Mouse (Mus musculus) spleen, embryonic (tissue): ENCODE results near the gene Scg2.

Source experiments
- CTCF ChIA-PET: fragments of 350-600 bp; sonication (Branson Sonifier 250); formaldehyde crosslinking; loops from one replicate; lab custom pipeline; 2022; lab: Charles Lee

Gene Scg2

DNA sequence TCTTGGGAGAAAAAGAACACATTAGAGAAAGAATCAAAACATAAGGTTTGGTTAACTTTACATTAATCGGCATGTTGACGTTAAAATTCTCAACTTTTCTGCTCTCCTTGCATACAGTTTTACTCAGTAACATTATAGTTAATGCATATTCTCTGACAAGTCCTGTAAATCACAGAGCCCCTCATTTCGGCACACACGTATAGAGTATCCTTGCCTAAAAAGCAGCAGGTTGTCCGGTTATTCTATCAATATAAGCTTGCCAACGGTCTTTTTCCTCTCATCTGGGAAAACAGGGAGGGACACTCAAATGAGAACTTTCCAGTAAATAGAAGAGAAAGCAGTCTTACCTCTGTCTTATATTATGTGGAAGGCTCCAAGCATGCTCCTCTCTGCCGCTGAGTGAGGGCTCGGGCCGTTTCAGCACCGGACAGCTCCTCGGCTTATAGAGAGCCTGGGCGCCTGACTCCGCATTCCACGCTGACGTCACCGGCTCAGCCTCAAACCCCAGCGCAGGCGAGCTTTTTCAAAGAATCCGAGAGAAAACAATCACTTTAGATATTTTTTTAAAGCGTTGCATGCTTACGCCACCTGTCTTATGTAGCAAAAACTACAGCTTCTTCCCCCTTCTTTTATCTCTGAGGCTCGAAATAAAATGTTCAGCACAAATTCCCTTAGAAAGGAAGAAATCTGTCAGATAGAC lies at the start of gene Scg2:
Scg2 (minus strand) TSS at position 512 of the 700 bp plus-strand sequence.
- CTCF ChIA-PET, result no interaction called here

DNA sequence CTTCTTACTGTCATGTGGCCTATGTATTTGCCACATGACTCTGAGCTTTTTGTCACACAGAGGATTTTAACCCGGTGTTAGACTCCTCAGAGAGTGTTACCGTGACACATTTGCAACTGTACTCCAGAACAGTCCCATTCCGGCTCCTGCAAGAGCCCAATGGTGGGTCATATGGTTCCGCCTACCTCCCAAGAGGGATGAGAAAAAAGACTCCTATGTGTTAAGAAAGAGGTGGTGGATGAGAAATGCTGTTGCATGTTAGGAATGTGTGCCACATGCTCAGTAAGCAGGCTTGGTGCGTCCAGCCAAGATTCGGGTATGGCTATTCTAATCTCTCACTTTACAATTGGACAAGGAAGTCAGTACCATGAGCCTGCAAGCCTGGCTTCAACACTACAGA lies 45.6 kb upstream of the Scg2 start:
- CTCF ChIA-PET, result no interaction called here

DNA sequence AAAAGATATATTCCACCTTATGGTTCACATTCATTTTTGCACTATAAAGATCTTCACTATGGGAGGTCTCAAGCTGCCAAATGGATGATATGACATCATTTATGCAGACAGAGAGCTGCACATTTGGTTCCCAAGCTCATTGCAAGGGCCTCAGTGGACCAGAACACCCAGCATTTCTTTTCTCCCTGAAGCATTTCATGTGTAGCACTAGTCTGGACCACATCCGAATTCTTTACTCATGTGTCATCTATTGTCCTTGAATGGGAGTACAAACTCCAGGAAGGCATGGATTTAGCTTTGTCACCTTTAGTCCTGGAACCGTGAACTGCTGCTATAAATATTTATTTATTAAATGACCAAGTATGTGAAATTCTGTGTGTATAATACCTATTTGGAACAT lies 30.9 kb upstream of the Scg2 start:
- CTCF ChIA-PET, result no interaction called here

DNA sequence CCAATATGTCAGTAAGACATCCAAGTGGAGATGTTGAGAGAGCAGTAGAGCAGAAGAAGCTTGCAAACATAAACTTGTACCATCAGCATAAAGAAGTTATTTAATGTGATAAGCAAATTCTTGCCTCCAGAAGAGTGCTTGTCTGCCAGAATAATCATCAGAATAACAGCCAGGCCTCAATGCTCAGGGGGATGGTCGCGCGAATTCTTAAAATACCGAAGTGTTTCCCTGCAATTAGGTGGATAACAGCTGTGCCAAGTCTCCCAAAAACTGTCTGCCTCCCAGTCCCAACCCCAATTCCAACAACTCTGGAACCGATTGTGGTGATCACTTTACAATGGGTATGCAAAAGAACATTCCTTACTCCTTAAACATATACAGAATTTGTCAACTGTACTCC lies 30.0 kb upstream of the Scg2 start:
- CTCF ChIA-PET, result no interaction called here

DNA sequence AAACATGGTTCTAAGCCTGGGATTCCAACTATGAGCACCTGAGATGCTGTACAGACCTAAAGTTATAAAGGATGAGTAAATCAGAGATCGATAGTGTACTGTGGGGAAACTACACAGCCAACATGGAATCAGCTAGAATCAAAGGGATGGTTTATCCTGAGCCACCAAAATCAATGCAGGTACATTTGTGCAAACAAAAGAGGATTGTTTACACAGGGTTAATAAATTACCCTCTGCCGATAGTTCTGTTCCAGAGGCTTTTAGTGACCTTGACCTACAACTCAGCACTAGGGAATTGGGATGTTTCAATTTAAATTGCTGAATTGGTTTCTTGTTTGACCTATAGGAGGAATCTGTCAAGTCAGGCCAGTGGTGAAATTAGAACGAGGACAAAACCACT lies 26.7 kb upstream of the Scg2 start:
- CTCF ChIA-PET, result no interaction called here

DNA sequence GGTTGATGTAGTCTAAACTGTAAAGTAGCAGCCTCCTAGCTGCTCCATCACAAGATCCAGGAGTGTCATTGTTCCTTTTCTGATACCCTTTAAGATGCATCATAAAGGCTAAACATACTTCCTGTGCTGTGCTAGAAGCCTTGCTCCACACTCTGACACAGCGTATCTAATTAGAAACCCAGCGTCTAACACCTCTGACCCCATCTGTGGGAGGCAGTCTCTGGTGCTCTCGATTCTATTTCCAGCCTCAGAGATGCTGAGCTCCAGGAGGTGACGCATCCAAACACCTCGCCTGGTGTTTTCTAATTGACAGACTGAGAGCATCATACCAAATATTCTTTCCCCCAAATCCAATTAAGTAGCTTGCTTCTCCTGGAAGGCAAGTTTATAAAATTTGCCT lies 18.6 kb upstream of the Scg2 start:
- CTCF ChIA-PET, result no interaction called here

DNA sequence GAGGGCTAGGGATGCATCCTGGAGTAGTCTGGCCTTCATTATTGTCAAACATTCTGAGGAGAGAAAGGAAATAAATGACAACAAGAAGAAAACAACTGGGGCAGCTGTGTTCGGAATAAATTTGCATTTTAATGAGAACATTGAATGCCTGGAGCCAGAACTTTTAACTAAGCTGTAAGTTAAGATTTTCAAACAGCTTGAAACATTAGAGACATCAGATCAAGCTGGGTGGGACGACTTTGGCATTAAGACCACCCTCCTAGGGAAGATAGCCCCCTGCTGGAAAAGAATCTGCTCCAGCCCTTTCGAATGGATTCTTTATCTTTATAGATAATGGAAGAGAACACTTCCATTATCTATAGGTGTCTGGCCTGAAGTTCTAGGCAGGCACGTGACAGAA lies 14.2 kb upstream of the Scg2 start:
- CTCF ChIA-PET, result no interaction called here

DNA sequence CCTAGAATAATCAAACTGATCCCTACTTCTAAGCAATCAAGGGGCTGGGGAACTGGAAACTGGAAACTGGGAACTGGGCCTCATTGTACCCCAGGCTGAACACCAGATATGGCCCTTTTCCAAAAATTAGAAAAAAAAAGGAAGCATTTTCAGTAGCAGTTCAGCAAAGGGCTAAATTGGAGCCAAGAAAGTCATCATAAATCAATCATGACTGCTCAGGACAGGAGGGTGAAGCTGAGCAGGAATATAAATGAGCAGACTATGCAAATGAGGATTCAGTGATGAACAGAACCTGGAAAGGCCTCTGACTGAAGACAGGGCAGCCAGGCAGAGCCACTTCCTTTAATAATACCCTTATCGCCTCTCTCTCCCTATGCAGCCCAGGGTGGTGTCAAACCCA lies 12.4 kb upstream of the Scg2 start:
- CTCF ChIA-PET, result no interaction called here

DNA sequence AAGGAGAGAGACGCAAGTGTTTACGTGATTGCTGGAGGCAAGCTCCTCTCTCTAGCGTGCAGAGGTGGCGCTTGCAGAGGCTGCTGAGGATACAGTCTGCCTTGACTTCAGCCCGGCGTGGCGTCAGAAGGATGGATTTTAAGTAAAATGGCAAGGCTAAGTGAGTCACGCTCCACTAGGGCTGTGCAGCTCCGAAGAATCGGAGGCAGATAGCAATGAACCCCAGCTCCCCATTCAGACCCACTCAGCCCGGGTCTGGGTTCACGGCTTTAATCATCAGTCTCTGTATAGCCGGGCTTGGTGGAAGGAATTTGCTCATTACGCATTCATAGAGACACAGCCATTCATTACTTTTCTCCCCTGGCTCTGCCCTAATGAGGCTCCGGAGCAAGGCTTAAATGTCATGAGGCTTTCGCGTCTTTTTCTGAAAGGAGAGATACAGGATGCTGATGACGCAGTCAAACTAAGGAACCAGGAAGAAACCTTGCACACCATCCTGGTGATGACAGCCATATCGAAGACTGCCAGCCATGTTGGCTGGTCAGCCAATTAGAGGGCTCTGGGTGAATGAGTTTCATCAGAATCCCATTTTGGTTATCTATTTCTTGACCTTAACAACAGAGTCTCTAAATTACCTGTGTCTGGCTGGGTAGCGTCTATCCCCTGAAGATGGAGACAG lies 10.6 kb upstream of the Scg2 start:
- CTCF ChIA-PET, result no interaction called here

DNA sequence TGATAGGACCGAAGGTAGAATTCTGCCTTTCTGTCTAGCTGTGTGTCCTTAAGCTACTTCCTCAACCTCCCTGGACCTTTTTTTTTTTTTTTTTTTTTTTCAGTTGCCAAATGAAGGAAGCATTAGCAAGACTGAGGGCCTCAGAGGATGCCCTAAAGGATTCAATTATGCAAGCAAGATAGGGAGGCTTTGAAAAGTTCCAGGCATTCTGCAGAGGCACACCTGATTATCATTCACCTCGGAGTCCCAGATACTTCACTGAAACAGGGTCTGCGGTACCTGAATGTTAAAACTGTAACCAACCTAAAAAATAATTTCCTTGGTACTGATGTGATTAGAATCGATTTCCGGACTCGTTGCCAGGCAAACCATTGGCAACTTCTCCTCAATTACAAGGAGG lies 10.0 kb upstream of the Scg2 start:
- CTCF ChIA-PET, result no interaction called here

DNA sequence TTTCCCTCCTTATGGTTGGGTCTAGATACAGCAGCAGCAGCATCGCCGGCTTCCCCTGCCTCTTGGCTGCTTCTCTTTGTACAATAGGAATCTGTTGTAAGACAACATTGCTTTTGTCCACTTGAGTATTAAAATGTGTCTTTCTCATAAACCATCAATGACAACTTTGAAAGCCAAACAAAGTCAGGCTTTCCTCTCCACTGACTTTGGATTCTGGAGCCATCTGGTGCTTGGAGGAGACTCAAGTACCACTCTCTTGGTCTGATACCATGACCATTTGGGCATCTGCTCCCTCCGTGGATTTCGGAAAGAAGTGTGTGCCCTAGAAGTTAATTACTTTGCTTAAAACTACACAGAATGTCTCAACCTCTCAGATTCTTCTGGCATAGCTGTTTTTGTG lies 5.7 kb upstream of the Scg2 start:
- CTCF ChIA-PET, result no interaction called here

DNA sequence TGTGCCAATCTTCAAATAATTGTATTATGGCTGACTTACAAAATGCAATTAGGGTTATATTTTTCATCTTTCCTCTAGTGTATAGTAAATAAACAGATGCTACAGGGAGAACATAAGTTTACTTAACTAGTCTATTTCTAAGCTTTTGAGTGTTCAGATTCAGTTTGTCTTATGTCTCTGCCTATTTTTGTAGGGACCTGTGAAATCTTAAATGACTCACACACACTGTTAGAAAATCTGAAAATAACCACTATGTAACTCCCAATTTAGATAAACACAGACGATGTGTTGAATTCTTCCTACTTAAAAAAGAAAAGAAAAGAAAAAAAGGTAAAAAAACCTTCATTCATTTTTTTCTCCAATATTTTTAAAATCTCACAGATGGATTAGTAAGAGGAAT lies 2.2 kb downstream of the Scg2 start:
- CTCF ChIA-PET, result no interaction called here

DNA sequence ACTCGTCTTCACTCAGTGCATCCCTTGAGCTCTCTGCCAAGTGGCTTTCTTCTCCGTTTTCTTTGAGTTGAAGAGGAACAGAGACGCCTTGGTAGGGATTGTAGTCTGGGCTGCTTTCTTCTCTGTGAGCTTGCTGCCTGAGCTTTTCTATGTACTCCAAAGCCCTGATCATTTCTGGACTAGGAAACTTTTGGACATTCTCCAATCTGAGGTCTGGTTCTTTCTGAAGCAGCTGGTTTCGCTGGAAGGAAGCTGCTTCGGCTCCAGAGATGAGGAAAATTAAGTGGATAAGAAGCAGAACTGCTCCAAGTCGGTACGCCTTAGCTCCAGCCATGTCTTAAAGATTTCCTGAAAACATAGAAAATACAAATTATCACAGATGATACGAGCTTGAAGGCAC lies 3.2 kb downstream of the Scg2 start:
- CTCF ChIA-PET, result no interaction called here

DNA sequence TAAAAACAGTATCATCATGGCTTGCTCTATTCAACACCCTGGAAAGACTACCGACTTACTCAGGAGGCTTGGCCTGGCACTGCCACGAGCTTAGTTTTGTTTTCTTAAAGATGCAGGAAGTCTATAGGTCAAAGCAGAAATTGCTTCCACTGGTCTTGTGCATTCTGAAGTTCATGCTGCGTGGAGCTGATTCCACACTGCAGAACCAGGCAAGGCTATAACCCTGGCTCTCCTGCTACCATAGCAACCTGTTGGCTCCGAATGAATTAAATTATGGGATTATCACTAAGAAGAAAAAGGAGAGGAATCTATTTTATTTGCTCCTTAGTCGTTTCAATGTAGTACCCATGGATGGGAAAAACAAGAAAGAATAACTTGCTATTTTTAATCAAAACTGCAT lies 10.9 kb downstream of the Scg2 start:
- CTCF ChIA-PET, result no interaction called here

DNA sequence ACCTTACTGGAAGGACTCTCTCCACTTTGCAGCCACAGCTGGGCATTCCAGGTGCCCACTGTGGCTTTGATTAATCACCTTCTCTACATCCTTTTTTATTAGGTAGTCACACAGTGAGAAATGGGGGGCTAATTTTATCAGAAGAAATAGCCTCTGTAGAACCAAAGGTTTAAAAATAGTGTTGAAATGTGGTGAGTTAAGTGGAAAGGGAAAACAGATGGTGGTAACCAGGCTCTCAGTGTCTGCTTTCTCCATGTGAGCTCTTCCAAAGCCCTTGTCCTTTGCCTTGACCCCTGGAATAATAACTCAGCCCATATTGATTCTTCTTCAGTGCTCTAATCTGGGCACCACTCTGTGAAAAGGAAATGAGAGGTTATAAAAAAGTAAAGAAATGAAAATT lies 24.4 kb downstream of the Scg2 start:
- CTCF ChIA-PET, result interaction anchor here (0.5 kb wide), 1 partner anchor 689 kb away, joined by 3 read pairs; no protein-coding TSS in a partner anchor

DNA sequence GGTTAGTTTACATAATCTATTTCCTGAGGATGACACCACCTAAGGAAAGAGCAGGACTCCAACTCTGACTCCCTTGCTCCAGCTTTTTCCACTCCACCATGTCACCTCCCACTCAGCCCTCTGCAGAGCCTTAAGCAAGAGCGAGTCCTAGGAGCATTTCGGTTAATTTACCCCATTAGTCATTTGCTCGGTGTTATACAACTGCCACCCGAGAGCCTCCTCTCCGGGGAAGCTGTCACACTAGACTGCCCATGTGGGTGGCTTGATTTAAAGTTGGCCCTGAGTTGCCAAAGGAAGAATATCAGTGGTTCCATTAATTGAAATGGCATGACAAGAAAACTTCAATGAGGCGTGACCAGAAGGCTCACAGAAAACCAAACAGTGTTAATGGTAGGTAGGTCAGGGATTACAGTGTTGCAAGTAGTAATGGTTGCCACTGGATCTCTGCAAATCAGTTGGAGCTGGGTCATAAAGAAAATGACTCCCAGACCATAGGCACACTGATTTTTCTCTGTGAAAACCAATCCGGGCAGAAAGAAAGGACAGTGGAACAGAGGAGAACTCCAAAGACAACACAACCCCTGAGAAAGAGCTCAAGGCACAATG lies 33.5 kb downstream of the Scg2 start:
- CTCF ChIA-PET, result no interaction called here

DNA sequence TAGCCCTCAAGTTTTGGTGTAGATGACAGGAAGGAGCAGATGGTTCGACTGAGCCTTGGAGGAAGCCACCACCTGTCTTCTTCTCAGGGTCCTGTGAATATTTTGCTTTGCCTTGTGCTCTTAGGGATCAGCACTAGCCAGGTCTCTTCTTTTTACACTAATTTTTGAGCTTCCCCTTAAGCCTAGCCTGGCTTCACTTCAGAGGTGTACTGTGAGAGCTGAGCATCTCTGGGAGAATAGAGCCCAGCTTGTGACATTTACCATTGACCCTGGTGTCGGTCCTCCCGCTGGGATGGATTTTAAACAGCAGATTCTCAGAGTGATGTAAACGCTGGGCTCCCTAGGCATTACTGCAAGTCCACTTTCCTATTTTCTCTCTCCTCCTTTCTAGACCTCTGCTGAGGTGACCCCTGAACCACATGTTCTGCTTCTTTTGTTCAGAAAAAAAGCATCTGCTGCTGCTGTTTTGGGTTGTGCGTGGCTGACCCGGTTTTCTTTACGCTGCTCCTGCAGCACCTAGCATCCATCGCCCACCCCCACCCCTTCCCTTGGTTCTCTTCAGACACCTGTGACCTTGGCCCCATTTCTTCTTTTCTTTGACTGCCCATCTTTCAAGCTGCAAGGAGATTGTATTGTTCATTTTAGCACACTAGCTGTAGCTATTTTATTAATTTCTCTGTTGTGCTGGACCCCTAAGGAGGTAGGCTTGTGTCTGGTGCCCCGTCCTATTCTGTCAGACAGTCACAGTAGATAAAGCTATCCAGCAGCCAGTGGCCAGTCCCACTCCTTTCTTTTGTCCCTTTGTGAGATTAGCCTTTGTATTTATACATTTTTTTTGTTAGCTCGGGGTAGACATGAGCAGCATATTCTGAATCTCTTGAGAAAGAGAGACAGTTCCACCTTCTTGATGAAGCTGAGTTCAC lies 38.6 kb downstream of the Scg2 start:
- CTCF ChIA-PET, result no interaction called here

DNA sequence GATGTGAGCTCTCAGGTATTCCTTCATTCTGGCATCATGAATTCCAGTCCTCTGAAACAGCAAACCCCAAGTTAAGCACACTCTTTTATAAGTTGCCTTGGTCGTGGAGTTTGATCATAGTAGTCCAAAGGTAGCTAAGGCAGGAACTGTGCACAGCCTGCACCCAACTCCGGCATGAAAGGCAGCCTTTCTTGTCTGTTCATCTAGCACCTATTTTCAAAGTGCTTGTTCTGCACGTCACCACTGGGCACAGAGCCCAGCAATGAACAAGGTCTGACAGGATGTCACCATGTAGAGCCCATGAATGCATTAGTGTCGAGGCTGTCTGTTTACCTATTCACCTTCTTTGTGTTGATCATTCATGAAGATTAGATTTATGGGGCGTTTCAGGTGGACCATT lies 39.6 kb downstream of the Scg2 start:
- CTCF ChIA-PET, result no interaction called here
